Mouse (Mus musculus) myocyte (in vitro differentiated cells): ENCODE data around the gene Cptp. TPM values are rescaled to one million over a fixed set of nuclear protein-coding genes. Genes with fewer than 3 reads are reported as not detected.

Source experiments
- H3K27me3 ChIP-seq: one replicate; pipeline ENCODE4 v1.6.1; 2011; ENCODE audit not compliant: control insufficient read depth, insufficient read depth, insufficient read length
- H3K36me3 ChIP-seq: one replicate; pipeline ENCODE4 v1.6.1; 2011; ENCODE audit not compliant: control insufficient read depth, insufficient read depth
- H3K4me2 ChIP-seq: one replicate; pipeline ENCODE4 v1.6.1; 2011; ENCODE audit warnings: low read depth, control low read depth
- H3K4me3 ChIP-seq: one replicate; pipeline ENCODE4 v1.5.1; 2011; ENCODE audit warnings: mild to moderate bottlenecking, control low read depth, moderate library complexity
- H3K79me2 ChIP-seq: one replicate; pipeline ENCODE4 v1.6.1; 2011; ENCODE audit not compliant: control insufficient read depth, insufficient read depth
- H3ac ChIP-seq: one replicate; pipeline ENCODE4 v1.6.1; 2011; ENCODE audit not compliant: control insufficient read depth, insufficient read length
- CEBPB ChIP-seq: IDR thresholded peaks from 2 replicates; pipeline ENCODE4 v1.6.1; 2011; ENCODE audit warnings: mild to moderate bottlenecking, moderate library complexity; ENCODE audit not compliant: poor library complexity, insufficient read depth, severe bottlenecking
- E2F4 ChIP-seq: IDR thresholded peaks from one replicate; pipeline ENCODE4 v1.6.1; 2011; ENCODE audit warnings: mild to moderate bottlenecking, control low read depth, moderate library complexity; ENCODE audit not compliant: insufficient read depth
- MAX ChIP-seq: IDR thresholded peaks from one replicate; pipeline ENCODE4 v1.6.1; 2011; ENCODE audit warnings: low read depth, mild to moderate bottlenecking, control low read depth
- MYOD1 ChIP-seq, 3 experiments: IDR thresholded peaks; one replicate each; pipeline ENCODE4 v1.6.1; 2011; ENCODE audit warnings: control low read depth in 2 of 3, low read depth in 2 of 3, mild to moderate bottlenecking in 2 of 3, moderate library complexity in 1 of 3; ENCODE audit not compliant: insufficient read length in 2 of 3, control insufficient read depth in 1 of 3
- MYOG ChIP-seq, 3 experiments: IDR thresholded peaks; one replicate each; pipeline ENCODE4 v1.6.1; 2011; ENCODE audit warnings: control low read depth in 2 of 3, low read depth in 2 of 3, mild to moderate bottlenecking in 2 of 3; ENCODE audit not compliant: insufficient read length in 2 of 3, control insufficient read depth in 1 of 3, insufficient read depth in 1 of 3
- POLR2A ChIP-seq: IDR thresholded peaks from one replicate; pipeline ENCODE4 v1.6.1; 2011; ENCODE audit warnings: low read depth, mild to moderate bottlenecking, control low read depth, moderate library complexity; ENCODE audit not compliant: insufficient read length
- POLR2AphosphoS2 ChIP-seq: IDR thresholded peaks from one replicate; pipeline ENCODE4 v1.6.1; 2011; ENCODE audit warnings: low read depth, control low read depth; ENCODE audit not compliant: insufficient read length
- REST ChIP-seq: IDR thresholded peaks from one replicate; pipeline ENCODE4 v1.6.1; 2011; ENCODE audit warnings: mild to moderate bottlenecking, control low read depth, moderate library complexity; ENCODE audit not compliant: insufficient read depth, insufficient read length
- SRF ChIP-seq: IDR thresholded peaks from one replicate; pipeline ENCODE4 v1.6.1; 2011; ENCODE audit warnings: low read depth; ENCODE audit not compliant: control insufficient read depth, insufficient read length
- TCF12 ChIP-seq: IDR thresholded peaks from one replicate; pipeline ENCODE4 v1.6.1; 2011; ENCODE audit warnings: mild to moderate bottlenecking, control low read depth; ENCODE audit not compliant: poor library complexity, insufficient read depth, severe bottlenecking
- TCF3 ChIP-seq: IDR thresholded peaks from one replicate; pipeline ENCODE4 v1.6.1; 2011; ENCODE audit warnings: low read depth, control low read depth; ENCODE audit not compliant: insufficient read length
- USF1 ChIP-seq: IDR thresholded peaks from one replicate; pipeline ENCODE4 v1.6.1; 2011; ENCODE audit warnings: low read depth, mild to moderate bottlenecking, control low read depth, moderate library complexity
- polyA plus RNA-seq: library from polyadenylated mRNA; unstranded; fragments of >200 nt; fragmentation: generic; extraction: Trizol; gene quantifications from one replicate; pipeline ENCODE4 v1.2.1, GENCODE M21; 2012; ENCODE audit warnings: missing spikeins

Gene Cptp
- 10.5 TPM for polyA plus RNA-seq

GRCm38 (mm10) chr4:155869317-155870033, at the start of gene Cptp, which contains the start of gene Ints11:
Gene Cptp, minus strand, starts transcription at chr4:155869440.
Gene Ints11, plus strand, starts transcription at chr4:155869546.
- H3K4me3 ChIP-seq: peak within 1 kb of the TSS; percentile 94
- H3K4me2 ChIP-seq: peak within 1 kb of the TSS; percentile 95
- H3K27me3 ChIP-seq: no peaks in the 10 kb centered on the region
- peaks cover 22% of the 10 kb centered on the region for H3K79me2 ChIP-seq
- H3ac ChIP-seq: peak within 1 kb of the TSS; percentile 75
- H3K36me3 ChIP-seq: peaks cover 6% of the 10 kb centered on the region
- TF ChIP-seq POLR2AphosphoS2: peak; percentile 72
- TF ChIP-seq MAX: no peak
- peak; percentile 27 for TF ChIP-seq E2F4
- TF ChIP-seq POLR2A: peak; percentile 77

DNA sequence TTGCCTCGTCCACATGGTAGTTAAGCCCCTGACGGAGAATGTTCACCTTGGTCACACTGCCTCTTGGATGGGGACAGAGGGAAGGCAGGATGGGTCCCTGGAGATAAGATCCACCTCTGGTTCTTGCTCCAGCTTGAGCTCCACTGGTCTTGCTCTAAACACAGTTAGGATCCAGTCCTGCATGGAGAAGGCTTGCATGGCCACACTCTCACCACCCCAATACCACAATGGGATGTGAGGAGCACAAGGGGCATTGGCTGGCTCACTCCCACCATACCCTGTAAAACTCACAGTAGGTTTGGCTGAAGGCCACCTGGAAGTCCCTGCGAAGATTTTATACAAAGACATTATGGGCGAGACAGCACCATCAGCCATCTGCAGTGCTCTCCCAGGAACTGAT, 39.5 kb upstream of the Cptp start:
- TF ChIP-seq USF1 (no peak), REST (no peak), MAX (no peak), TCF12 (no peak)

DNA sequence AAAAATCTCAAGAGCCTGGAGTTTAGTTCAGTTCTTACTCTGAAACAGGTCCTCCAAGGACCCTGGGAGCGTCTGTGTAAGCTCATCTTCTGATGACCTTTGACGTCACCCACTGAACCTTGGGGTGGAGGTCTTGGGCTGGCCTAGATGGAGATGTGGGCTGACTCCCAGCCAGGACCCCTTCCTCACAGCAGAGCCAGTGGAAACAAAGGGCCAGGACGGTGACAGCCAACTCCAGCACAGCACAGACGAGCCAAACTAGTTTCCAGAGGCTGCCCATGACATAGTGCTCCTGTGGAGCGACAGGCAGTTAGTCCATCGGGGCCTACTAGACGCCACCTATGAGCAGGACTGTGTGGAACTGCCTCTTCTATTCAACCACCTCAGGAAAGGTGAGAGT, 39.0 kb upstream of the Cptp start:
- Histone ChIP-seq H3K4me2 (no peak overlapping the region), H3ac (no peak overlapping the region), H3K27me3 (no peaks in the 10 kb centered on the region), H3K79me2 (no peaks in the 10 kb centered on the region), H3K36me3 (no peaks in the 10 kb centered on the region), H3K4me3 (no peak overlapping the region)
- TF ChIP-seq TCF12 (no peak), POLR2AphosphoS2 (peak; percentile 45), E2F4 (no peak), MYOG (IDR thresholded peaks at IDR 0.05; ENCODE audit: control insufficient read depth in 1 of 3, insufficient read depth in 1 of 3, insufficient read length in 2 of 3, low read depth in 2 of 3) (no peak), MAX (no peak)

More for the DNA sequence above, 39.5 kb upstream of the Cptp start:
- no peak overlapping the region for H3K4me3 ChIP-seq
- no peaks in the 10 kb centered on the region for H3K79me2 ChIP-seq
- H3ac ChIP-seq: no peak overlapping the region
- no peak overlapping the region for H3K4me2 ChIP-seq
- H3K36me3 ChIP-seq: no peaks in the 10 kb centered on the region
- no peaks in the 10 kb centered on the region for H3K27me3 ChIP-seq

GRCm38 (mm10) chr4:155907003-155907402, 37.8 kb upstream of the Cptp start:
- H3K79me2 ChIP-seq: no peaks in the 10 kb centered on the region
- H3K27me3 ChIP-seq: no peaks in the 10 kb centered on the region
- H3K4me3 ChIP-seq: no peak overlapping the region
- TF ChIP-seq USF1: no peak
- TF ChIP-seq CEBPB: no peak
- TF ChIP-seq E2F4: no peak
- no peak for TF ChIP-seq SRF
- no peak for TF ChIP-seq MYOG (IDR thresholded peaks at IDR 0.05; ENCODE audit: control insufficient read depth in 1 of 3, insufficient read depth in 1 of 3, insufficient read length in 2 of 3, low read depth in 2 of 3)
- no peak for TF ChIP-seq POLR2AphosphoS2
- TF ChIP-seq REST: no peak
- no peak for TF ChIP-seq POLR2A
- TF ChIP-seq TCF3: no peak
- no peak for TF ChIP-seq TCF12
- no peak for TF ChIP-seq MYOD1 (IDR thresholded peaks at IDR 0.05; ENCODE audit: control insufficient read depth in 1 of 3, insufficient read length in 2 of 3, low read depth in 2 of 3)
- H3K4me2 ChIP-seq: no peak overlapping the region
- no peaks in the 10 kb centered on the region for H3K36me3 ChIP-seq
- no peak overlapping the region for H3ac ChIP-seq

- TF ChIP-seq USF1 (no peak), TCF12 (no peak), MAX (no peak), E2F4 (no peak), POLR2AphosphoS2 (no peak), MYOD1 (IDR thresholded peaks at IDR 0.05; ENCODE audit: control insufficient read depth in 1 of 3, insufficient read length in 2 of 3, low read depth in 2 of 3) (no peak), MYOG (IDR thresholded peaks at IDR 0.05; ENCODE audit: control insufficient read depth in 1 of 3, insufficient read depth in 1 of 3, insufficient read length in 2 of 3, low read depth in 2 of 3) (no peak), SRF (no peak), REST (no peak), POLR2A (no peak), CEBPB (no peak), TCF3 (no peak)
- Histone ChIP-seq H3K27me3 (no peaks in the 10 kb centered on the region), H3K4me3 (no peak overlapping the region), H3K79me2 (no peaks in the 10 kb centered on the region), H3K4me2 (no peak overlapping the region), H3ac (no peak overlapping the region), H3K36me3 (no peaks in the 10 kb centered on the region)
Measured at GRCm38 (mm10) chr4:155906125-155906524, 36.9 kb upstream of the Cptp start.
